Mouse (Mus musculus) 3T3-L1 (cell line): ENCODE results near the gene A630001G21Rik.
"Not testable (repeated sequence)": the region's sequence is repeated elsewhere in the genome, so short reads cannot be mapped to it uniquely, and the experiment has no call there.

ENCODE experiments used
- DNase-seq: peaks from one replicate; pipeline ENCODE4 v3.0.0-alpha.2; 2015; ENCODE audit warnings: low read depth, low spot score

Gene A630001G21Rik

GRCm38 (mm10) chr1:85778436-85778835 is at the start of gene A630001G21Rik:
TSS of gene A630001G21Rik (minus strand) at chr1:85778643.
- no peak for DNase-seq

GRCm38 (mm10) chr1:85827166-85827565 is 48.7 kb upstream of the A630001G21Rik start:
- DNase-seq, result no peak

GRCm38 (mm10) chr1:85824905-85825304 is 46.5 kb upstream of the A630001G21Rik start:
- DNase-seq, result no peak

DNA sequence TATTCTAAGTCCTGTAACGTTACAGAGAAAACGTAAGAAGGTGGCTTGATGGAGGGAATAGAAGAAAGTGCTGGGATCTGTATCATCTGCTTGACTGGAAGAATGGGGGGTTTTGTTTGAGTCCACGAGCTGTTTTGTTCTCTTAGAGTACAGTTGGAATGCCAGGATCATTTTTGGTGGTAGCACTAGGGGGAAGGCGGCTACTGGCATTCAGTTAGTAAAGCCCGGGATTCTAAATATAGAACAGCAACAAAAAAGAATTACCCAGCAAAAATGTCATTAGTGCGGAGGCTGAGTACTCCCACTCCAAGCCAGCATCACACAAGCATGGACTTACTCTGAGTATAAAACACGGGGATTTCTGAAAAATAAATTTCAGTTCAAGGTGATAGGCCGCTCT is 43.8 kb upstream of the A630001G21Rik start:
- no peak for DNase-seq

GRCm38 (mm10) chr1:85819695-85820094 is 41.3 kb upstream of the A630001G21Rik start:
- no peak for DNase-seq

GRCm38 (mm10) chr1:85818121-85818520 is 39.7 kb upstream of the A630001G21Rik start:
- DNase-seq, result no peak

DNA sequence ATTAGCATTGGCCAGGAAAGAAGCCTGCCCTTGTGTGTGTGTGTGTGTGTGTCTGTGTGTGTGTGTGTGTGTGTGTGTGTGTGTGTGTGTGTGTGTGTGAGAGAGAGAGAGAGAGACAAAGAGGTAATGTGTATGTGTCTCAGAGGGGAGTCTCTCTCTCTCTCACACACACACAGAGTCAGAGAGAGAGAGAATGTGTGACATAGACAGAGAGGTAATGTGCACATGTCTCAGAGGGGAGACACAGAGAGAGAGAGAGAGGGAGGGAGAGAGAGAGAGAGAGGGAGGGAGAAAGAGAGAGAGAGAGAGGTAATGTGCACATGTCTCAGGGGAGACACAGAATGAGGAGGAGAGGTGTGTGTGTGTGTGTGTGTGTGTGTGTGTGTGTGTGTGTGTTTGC is 35.8 kb upstream of the A630001G21Rik start:
- not testable (repeated sequence) for DNase-seq

- DNase-seq, result no peak
Observed at GRCm38 (mm10) chr1:85810787-85811186, 32.3 kb upstream of the A630001G21Rik start.

DNA sequence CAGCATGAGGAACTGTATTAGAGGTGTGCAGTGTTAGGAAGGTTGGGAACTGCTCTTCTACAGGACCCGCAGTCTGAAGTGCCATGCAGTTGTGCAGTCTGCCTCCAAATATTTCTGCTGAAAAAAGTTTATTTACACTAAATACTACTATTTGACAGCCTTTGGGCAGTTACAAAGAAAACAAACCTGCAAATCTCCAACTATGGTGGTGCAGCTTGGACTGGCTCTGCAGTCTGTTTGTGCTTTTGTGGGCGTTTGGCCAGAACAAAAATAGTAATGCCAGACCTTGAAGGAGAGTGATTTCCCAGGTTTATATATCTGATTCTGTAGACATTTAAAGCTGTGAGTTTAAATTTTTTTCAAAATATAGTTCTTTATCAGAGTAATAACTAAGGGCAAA is 31.9 kb upstream of the A630001G21Rik start:
- DNase-seq, result no peak

- DNase-seq, result no peak
Observed at GRCm38 (mm10) chr1:85809256-85809655, 30.8 kb upstream of the A630001G21Rik start.

DNA sequence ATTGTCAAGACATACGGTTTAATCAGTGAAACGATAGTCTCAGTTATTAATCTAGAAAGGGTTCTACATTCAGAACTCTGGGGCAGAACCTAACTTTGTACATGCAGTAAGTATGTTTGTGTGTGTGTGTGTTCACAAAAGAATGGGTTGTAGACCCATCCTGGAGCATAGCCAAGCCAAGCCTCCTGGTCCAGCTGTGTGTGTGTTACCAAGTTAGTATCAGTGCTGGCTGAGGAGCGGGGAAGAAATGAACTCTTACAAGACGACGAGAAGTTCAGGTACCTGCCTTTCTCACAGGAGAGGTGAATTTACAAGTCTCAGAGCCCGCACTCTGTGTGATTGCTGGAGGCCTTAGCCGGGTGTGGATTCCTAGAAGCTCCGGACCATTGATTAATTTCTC is 26.1 kb upstream of the A630001G21Rik start:
- DNase-seq, result no peak

- no peak for DNase-seq
Observed at GRCm38 (mm10) chr1:85802517-85802916, 24.1 kb upstream of the A630001G21Rik start.

DNA sequence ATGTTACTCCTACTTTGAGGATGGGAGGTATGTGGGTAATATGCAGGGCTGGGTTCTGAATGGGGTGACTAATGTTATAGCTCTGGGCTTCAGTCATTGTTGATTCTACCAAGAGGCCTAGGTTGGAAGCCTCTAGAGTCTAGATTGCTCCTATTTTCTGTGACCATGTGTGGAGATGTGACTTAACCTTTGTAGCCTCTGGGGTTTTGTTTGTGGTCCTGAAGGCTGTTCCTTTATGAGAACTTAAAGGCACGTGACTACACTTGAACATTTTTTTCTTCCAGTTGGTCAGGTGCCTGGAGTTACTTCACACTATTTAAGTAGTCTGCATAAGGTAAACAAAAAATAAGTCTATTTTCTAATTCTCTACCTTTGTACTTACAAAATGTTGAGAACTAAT is 21.3 kb upstream of the A630001G21Rik start:
- DNase-seq, result no peak

DNA sequence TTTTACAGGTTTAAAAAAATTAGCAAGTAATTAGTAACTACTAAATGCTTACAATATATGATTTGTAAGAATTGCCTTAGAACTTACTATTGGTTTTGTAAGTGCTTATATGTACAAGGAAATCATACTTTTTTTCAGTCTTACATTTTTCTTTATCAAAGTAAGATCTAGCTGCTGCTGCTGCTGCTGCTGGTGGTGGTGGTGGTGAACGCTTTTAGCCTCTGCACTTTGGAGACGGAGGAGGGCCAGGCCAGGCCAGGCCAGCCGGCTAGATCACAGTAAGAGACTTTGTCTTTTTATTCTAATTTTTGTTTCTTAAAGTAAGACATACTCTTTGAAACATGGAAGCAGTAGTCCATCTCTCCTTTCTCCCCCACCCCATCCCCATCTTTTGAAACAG is 16.8 kb upstream of the A630001G21Rik start:
- no peak for DNase-seq

GRCm38 (mm10) chr1:85794106-85794771 is 15.8 kb upstream of the A630001G21Rik start:
- peak; percentile 74 for DNase-seq

DNA sequence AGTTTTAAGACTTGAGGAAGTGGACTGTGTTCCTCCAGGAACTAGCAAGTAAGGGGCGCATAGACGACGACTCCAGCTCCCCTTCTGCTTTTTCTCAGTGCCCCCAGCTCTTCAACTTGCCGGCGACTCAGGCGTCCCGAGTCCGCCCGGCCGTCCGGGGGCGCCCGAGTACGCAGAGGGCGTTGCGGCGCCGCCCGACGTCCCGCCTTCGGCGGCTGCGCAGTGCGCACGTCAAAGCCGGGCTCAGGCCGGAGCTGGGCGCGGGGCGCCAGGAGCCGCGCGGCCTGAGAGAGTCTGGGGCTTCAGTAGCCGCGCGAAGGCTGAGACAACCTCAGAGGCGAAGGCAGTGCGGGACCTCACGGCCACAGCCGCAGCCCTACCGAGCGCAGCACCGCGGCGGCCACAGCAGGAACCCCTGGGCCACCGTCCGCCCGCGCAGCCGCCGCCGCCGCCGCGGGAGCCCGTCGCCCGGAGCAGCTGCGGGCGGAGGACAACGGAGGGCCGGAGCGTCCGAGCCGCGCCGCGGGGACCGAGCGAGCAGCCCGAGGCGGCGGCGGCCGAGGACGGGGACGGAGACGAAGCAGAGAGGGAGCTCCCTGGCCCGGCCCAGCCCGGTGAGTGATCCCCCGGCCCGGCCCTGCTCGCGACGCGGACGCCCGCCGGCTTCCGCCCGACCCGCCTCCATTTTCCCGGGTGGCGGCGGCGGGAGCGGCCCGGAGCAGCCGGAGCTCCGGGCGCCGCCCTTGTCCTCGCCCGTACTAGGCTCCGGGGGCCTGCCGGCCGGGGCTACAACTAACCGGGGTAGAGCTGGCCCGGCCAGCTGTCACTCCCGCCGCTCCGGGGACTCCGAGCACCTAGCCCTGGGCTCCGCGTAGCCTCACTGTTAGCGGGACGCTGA is 15.0 kb upstream of the A630001G21Rik start, which contains the start of gene Cab39:
Gene Cab39, plus strand, starts transcription at position 234 of the 898 bp plus-strand sequence.
- peak; percentile 76 for DNase-seq

- DNase-seq, result no peak
Observed at GRCm38 (mm10) chr1:85791476-85791875, 13.0 kb upstream of the A630001G21Rik start.

GRCm38 (mm10) chr1:85790565-85790964 is 12.1 kb upstream of the A630001G21Rik start:
- DNase-seq, result no peak

- no peak for DNase-seq
Observed at GRCm38 (mm10) chr1:85779428-85780180, 1.2 kb upstream of the A630001G21Rik start.

DNA sequence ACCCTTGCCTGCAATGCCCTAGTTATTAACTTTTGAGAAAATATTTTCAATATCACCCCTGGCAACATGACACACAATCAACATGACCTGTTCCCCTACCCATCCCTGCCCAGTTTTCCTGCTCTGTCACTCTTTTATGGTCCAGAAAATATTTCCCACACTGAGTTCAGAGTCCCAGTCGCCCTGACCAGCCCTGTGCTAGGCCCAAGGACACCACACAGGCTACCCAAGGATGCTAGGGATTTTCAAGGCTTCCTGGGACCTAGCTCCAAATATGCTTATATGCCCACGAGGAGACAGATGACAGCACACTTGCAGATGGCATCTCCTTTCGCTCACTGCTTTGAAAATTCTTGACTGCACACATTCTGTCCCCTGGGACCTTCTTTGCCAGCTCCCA is 569 bp upstream of the A630001G21Rik start:
- no peak for DNase-seq

DNA sequence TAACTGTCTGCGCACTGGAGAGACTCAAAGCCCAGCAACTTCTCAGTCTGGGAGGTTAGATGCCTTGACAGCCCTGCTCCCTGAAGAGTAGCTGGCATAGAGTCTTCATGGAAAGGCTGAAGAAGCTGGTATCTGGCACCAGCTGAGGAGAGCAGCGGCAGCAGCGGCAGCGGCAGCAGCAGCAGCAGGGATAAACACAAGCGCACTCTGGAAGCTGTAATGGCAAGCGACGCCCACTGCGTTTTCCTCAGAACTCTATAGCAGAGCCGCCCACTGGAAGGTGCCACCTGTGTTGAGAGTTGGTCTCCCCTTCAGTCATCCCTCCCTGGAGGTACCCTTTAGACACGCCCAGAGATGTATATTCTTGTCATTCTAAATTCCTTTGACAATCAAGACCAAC is 2.3 kb downstream of the A630001G21Rik start:
- no peak for DNase-seq

DNA sequence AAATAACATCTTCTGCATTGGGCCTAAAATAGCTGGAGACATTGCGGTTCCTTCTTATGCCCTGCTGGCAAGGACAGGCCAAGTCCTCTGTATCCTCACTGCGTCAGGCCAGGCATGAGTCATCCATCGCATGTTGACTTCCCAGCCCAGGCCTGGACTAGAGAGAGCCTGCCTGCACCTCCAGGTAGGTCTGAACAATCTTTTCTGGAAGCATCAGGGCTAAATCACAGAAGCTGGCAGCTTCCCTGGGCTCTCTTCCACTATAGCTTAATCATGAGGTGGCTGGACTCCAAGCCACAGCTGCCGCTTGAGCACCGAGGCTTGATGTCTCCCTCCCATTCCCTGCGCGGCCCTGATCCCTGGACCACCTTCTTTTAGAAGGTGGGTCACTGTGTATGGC is 3.3 kb downstream of the A630001G21Rik start:
- DNase-seq, result no peak
